8 mouse cellular contexts compared by ENCODE assay signal in the genomic region with DNA sequence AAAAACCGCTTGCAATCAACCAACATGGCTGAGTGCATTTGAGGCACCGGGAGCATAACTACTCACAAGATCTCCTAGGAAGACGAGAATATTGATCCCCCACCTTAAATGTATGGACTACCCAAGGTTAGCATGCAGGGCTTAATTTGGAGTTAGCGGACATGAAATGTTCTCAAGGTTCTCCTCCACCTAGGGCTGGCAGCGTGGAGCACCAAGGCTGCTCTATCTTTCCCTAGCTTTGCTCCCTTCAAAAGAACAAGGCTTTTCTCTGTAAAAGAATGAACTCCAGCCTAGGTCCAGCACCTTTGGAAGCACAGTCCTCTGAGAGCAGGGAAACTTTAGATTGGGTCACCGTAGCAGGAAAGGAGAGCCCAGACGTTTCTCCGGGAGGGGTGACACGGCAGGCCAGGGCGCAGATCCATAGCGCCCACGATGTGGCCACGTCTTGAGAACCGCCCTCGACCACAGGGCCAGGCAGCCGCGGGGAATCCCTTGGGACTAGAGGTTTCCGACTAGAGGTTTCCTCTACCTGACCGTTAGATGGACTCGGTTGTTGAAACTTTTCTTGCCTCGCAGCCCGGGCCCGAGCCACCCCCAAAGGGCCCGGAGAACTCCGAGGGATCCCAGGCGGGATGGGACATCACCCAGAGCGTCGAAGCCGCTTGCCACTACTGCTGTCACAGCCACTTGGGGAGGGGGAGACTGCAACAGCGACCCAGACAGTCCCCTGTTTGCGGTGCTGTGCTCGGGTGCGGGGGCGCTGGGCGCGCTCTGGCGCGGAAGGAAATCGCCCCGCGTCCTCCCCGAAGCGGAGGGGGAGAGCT. TPM values are rescaled to one million over a fixed set of nuclear protein-coding genes. Genes with fewer than 3 reads are reported as not detected.
DNase-seq lines count a peak whose midpoint lies in the region; ATAC-seq and TF ChIP-seq lines count a peak whose summit lies in the region.

No protein-coding gene starts in this region.

- DNase-seq in lung, adult 2 months = no peak
- DNase-seq in urinary bladder, postnatal 10 days (ENCODE audit: low spot score) = no peak
- no peak for DNase-seq in layer of hippocampus, postnatal 36 days

- no peak overlapping the region for H3K9ac ChIP-seq in lung, embryonic 16.5 days (ENCODE audit: low read length)
- H3K9ac ChIP-seq in heart, embryonic 14.5 days (ENCODE audit: low read length) = peak overlapping the region; percentile 78
- no peak overlapping the region for H3K9ac ChIP-seq in liver, embryonic 15.5 days

- peak overlapping the region; percentile 75 for H3K4me2 ChIP-seq in lung, embryonic 16.5 days (ENCODE audit: low read depth, low read length)
- peak overlapping the region; percentile 73 for H3K4me2 ChIP-seq in heart, embryonic 14.5 days (ENCODE audit: low read length)
- peak overlapping the region; percentile 59 for H3K4me2 ChIP-seq in liver, embryonic 15.5 days

- H3K36me3 ChIP-seq in lung, embryonic 16.5 days (ENCODE audit: control insufficient read depth, insufficient read depth, low read length) = no peaks in the 10 kb centered on the region
- no peaks in the 10 kb centered on the region for H3K36me3 ChIP-seq in heart, embryonic 14.5 days (ENCODE audit: control insufficient read depth, insufficient read depth, low read length)
- H3K36me3 ChIP-seq in liver, embryonic 15.5 days (replicated peaks) = no peaks in the 10 kb centered on the region

- no peak for TF ChIP-seq POLR2A in lung, adult 2 months (IDR thresholded peaks at IDR 0.05; ENCODE audit: borderline replicate concordance, extremely low read depth, low read depth, low read length)

- no peak overlapping the region for H3K27ac ChIP-seq in lung, embryonic 16.5 days (ENCODE audit: low read length)
- peak overlapping the region; percentile 68 to 75 for H3K27ac ChIP-seq in heart, embryonic 14.5 days (replicated peaks in 1 of 2; ENCODE audit: control insufficient read depth in 1 of 2, insufficient read depth in 1 of 2, low read depth in 2 of 2, low read length in 2 of 2)
- H3K27ac ChIP-seq in liver, embryonic 15.5 days (replicated peaks) = no peak overlapping the region

- H3K9me3 ChIP-seq in lung, embryonic 16.5 days (ENCODE audit: control insufficient read depth, low read length) = no peaks in the 10 kb centered on the region
- no peaks in the 10 kb centered on the region for H3K9me3 ChIP-seq in heart, embryonic 14.5 days (ENCODE audit: control insufficient read depth, low read length)
- no peaks in the 10 kb centered on the region for H3K9me3 ChIP-seq in liver, embryonic 15.5 days (replicated peaks)

- TF ChIP-seq CTCF in lung, adult 2 months (IDR thresholded peaks at IDR 0.05; ENCODE audit: insufficient read depth, low read length) = no peak

- H3K27me3 ChIP-seq in lung, embryonic 16.5 days (ENCODE audit: control insufficient read depth, insufficient read depth, low read depth, low read length) = peaks cover 69% of the 10 kb centered on the region
- peaks cover 74% of the 10 kb centered on the region for H3K27me3 ChIP-seq in heart, embryonic 14.5 days (ENCODE audit: control insufficient read depth, insufficient read depth, low read length)
- peaks cover 80% of the 10 kb centered on the region for H3K27me3 ChIP-seq in liver, embryonic 15.5 days

- H3K4me1 ChIP-seq in lung, embryonic 16.5 days (replicated peaks; ENCODE audit: control insufficient read depth, insufficient read depth, low read length) = peaks cover 17% of the 10 kb centered on the region
- H3K4me1 ChIP-seq in lung, adult 2 months (ENCODE audit: control insufficient read depth, insufficient read depth, low read length) = peaks cover 4% of the 10 kb centered on the region; the same call in 1 of the 2 replicates
- peaks cover 0 to 6% of the 10 kb centered on the region in 2 experiments; a peak in 2 of 4 replicates for H3K4me1 ChIP-seq in heart, embryonic 14.5 days (ENCODE audit: control insufficient read depth in 2 of 2, insufficient read depth in 2 of 2, low read length in 2 of 2)
- H3K4me1 ChIP-seq in liver, embryonic 15.5 days (replicated peaks) = 0 out of 2 replicates have a peak, but pooled peaks cover 6% of the 10 kb centered on the region

- peak overlapping the region; percentile 54 for H3K4me3 ChIP-seq in lung, embryonic 16.5 days (ENCODE audit: low read length)
- H3K4me3 ChIP-seq in lung, adult 2 months (replicated peaks; ENCODE audit: extremely low read depth, low read depth, low read length) = no peak overlapping the region
- peak overlapping the region; percentile 57 to 71 for H3K4me3 ChIP-seq in heart, embryonic 14.5 days (ENCODE audit: control insufficient read depth in 1 of 2, insufficient read depth in 1 of 2, low read depth in 1 of 2, low read length in 2 of 2)
- H3K4me3 ChIP-seq in liver, embryonic 15.5 days (replicated peaks) = peak overlapping the region; percentile 39; the same call in 1 of the 2 replicates

- 1% methylated on average over 38 of the region's 43 CpGs for WGBS in lung, embryonic 16.5 days
- WGBS in lung, adult 2 months = 3% methylated on average over 41 of the region's 43 CpGs
- under 1% methylated on average over 41 of the region's 43 CpGs for WGBS in heart, embryonic 14.5 days
- 2% methylated on average over 43 of the region's 43 CpGs for WGBS in liver, embryonic 15.5 days (ENCODE audit: insufficient replicate concordance)

- peak; percentile 10; the same call in 1 of the 2 replicates for ATAC-seq in lung, embryonic 16.5 days (ENCODE audit: low read depth)
- ATAC-seq in common myeloid progenitor, adult 5-6 weeks (replicated peaks; ENCODE audit: low read depth, poor library complexity, severe bottlenecking) = 0 out of 2 replicates have a peak, but pooled peaks have one; percentile 23
- peak; percentile 24; the same call in 1 of the 2 replicates for ATAC-seq in heart, embryonic 14.5 days (ENCODE audit: insufficient number of reproducible peaks, insufficient read depth, low FRiP score, low read depth)
- no peak for ATAC-seq in liver, embryonic 15.5 days (ENCODE audit: insufficient read depth)
- ATAC-seq in megakaryocyte-erythroid progenitor cell, adult 5-6 weeks (replicated peaks; ENCODE audit: low FRiP score, low TSS enrichment, poor library complexity, severe bottlenecking) = no peak

RNA-seq across cellular contexts. Expression of a gene that starts 0.7 kb away (rescaled TPM):
- polyA plus RNA-seq in lung, embryonic 16.5 days (2015; fragmentation: Nextera tagmentation; extraction: Ambion mirVana) = 0.38 and 0.41 TPM in 2 replicates
- 1.4 and 2.3 TPM in 2 replicates for polyA plus RNA-seq in lung, adult 2 months (2012; rRNA removed)
- total RNA-seq in common myeloid progenitor, adult 5-6 weeks (2017) = not detected in 2 replicates
- polyA plus RNA-seq in heart, embryonic 14.5 days (2014; fragmentation: Nextera tagmentation; extraction: Ambion mirVana) = 3.8 and 6.3 TPM in 2 replicates
- 0.12 TPM in 2 replicates for polyA plus RNA-seq in liver, embryonic 15.5 days (2015; fragmentation: Nextera tagmentation; extraction: Ambion mirVana)
- not detected in 2 replicates for total RNA-seq in megakaryocyte-erythroid progenitor cell, adult 5-6 weeks (2014; fragmentation: Nextera tagmentation)
- not detected in 2 replicates for total RNA-seq in megakaryocyte-erythroid progenitor cell, adult 5-6 weeks (2017)
- total RNA-seq in layer of hippocampus, postnatal 36 days (2021) = 1 to 10 TPM; 1.4 to 1.6 TPM

RNA-seq across cellular contexts. Expression of a gene that starts 28.6 kb away (rescaled TPM):
- polyA plus RNA-seq in lung, embryonic 16.5 days (2015; fragmentation: Nextera tagmentation; extraction: Ambion mirVana) = not detected in 2 replicates
- not detected in 2 replicates for polyA plus RNA-seq in lung, adult 2 months (2012; rRNA removed)
- total RNA-seq in common myeloid progenitor, adult 5-6 weeks (2017) = not detected in 2 replicates
- not detected in 2 replicates for polyA plus RNA-seq in heart, embryonic 14.5 days (2014; fragmentation: Nextera tagmentation; extraction: Ambion mirVana)
- not detected in 2 replicates for polyA plus RNA-seq in liver, embryonic 15.5 days (2015; fragmentation: Nextera tagmentation; extraction: Ambion mirVana)
- not detected in 2 replicates for total RNA-seq in megakaryocyte-erythroid progenitor cell, adult 5-6 weeks (2014; fragmentation: Nextera tagmentation)
- total RNA-seq in megakaryocyte-erythroid progenitor cell, adult 5-6 weeks (2017) = not detected in 2 replicates
- not detected for total RNA-seq in layer of hippocampus, postnatal 36 days (2021)

Comparison
In these comparisons a context has a peak if more than half of its experiments do, and no peak if none do; other contexts are left out.
1. ATAC-seq: peak in lung, embryonic 16.5 days (single experiment), common myeloid progenitor, adult 5-6 weeks (single experiment) and heart, embryonic 14.5 days (single experiment); none in liver, embryonic 15.5 days (single experiment) and megakaryocyte-erythroid progenitor cell, adult 5-6 weeks (single experiment).
2. H3K27ac ChIP-seq: peak in heart, embryonic 14.5 days (2 of 2); none in lung, embryonic 16.5 days (single experiment) and liver, embryonic 15.5 days (single experiment).
3. Peak in every context shown above with its lines, with median percentiles within 50 percentile points of each other: H3K4me2 ChIP-seq.